Mouse (Mus musculus) thymus, postnatal 4 days (tissue): ENCODE data around the gene Rims3.

ENCODE experiments used
- DNase-seq: peaks from one replicate; pipeline ENCODE4 v3.0.0; 2021

Gene Rims3

DNA sequence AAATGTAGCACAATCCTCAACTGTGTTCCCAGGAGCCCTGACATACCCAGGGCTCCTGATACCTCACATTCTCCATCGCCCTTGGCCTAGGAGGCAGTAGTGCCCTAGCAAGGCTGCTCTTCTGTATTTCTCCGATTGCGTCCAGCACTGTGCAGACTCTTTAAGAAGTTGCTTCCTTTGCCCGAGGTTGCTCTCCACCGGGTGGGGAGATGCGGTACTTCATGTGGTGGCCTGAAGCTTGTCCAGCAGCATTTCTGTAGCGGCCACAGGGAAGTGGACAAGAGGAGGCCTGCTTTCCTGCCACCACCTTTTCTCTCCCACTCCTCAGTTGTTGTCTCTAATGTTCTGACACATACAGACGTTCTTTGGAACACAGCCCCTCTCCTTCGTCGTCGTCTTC lies 40.0 kb downstream of the Rims3 start:
- DNase-seq = no peak

DNA sequence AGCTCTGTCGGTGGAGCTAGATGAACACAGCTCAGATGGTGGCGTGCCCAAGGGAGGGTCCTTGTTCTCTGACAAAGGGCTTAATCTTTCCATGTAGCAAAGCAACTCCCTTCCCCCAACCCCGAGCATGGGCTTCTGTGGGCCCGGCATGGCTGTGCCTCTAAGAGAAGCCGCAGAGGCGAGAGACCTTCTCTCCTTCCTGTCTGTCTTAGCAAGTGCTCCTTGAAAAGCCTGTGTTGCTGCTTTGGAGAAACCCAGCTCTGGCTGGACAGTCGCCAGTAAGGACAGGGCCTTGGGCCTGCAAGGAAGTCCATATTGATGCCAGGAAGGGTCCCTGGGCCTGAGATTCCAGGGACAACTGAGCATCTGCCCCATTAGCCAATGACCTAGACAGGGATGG lies 40.6 kb downstream of the Rims3 start:
- no peak for DNase-seq

DNA sequence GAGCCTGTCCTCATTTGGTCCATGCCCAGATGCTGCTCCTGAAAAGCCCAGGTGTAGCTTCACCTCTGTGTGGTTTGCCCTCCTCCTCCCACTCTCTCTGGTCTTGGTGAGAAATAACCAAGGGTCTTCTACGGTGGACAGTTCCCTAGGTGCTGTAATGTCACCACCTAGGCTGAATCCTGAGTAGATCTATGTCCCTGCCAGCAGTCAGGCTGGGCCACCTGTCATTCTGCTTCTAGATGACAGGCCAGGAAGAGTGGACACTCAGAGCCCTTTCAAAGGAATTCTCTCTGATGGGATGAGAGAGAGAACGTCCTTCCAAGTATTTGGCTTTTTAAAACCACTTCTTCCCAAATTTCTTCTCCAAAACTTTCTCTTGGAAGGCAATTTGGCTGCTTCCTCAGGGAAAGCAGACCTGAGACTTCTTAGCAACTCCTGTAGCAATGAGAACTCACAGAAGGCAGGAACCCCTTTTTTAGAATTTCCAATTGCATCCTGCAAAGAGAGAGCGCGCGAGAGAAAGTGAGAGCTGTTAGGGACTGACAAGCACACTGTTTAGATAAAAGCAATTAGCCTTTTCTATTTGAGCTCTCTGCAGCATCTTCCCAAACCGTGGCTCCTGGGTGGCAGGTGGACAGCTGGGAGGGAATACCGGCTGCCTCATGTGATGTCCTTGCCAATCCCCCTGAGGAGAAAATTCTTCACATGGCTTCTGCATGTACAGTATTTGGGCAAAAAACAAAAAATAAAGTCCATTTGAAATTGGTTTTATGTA lies 41.4 kb downstream of the Rims3 start:
- no peak for DNase-seq

DNA sequence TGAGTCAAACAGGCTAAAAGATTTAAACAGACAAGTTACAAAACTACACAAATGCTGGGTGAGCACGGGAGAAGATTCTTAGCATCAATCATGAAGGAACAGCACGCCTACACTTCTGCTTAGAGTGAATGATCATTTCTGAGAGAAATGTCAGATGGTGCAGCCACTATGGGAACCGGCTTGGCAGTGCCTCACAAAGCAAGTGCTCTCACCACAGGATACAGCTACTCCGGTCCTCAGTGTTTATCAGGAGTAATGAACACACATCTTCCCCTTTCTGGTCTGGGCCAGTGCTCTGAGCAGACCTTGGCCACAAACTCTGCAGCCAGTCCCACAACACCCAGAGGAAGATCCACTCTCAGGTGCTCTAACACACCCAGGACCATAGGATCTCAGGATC lies 49.9 kb downstream of the Rims3 start:
- no peak for DNase-seq

DNA sequence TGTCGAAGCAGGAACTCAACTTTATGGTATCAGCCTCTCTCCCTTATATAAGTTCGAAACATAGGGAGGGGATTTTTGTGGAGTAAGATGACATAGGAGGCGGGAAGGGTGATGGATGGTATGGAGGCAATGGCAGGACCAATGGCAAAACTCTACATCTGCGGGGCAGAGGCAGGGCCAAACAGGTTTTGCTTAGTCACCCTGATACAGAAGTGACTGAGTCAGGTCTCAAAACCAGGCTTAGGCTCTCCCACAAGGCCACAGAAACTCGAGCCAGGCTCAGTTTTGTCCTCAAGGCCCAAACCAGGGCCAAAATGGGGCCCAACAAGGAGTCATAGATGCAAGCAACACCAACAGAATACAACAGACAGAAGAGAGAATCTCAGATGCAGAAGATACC lies 51.0 kb downstream of the Rims3 start:
- DNase-seq = no peak

DNA sequence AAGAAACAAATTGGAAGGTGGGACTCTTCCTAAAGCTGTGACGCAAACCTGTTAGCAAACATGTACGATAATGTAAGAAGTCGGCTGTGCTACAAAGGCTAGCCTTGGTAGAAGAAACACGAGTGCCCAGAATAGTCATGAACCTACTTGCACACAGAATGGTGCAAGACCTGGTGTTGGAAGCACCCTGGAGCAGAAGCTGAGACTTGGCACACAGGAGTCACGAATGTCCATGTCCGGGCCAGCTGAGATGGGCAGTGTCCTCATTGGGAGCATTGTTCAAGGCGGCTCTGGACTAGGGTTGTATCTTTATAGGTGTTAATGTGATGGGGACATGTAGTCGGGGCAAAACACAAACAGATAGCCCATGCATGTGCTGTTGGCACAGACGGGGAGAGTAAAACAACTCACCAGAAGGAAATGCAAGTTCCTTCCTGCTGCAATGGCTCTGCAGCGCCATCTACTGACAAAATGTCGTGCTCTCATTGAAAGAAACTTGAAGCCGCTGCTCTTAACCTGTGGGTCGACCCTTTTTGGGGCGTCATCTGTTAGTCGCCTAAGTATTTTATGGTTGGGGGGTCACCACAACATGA lies 55.0 kb downstream of the Rims3 start:
- peak; percentile 83 for DNase-seq

DNA sequence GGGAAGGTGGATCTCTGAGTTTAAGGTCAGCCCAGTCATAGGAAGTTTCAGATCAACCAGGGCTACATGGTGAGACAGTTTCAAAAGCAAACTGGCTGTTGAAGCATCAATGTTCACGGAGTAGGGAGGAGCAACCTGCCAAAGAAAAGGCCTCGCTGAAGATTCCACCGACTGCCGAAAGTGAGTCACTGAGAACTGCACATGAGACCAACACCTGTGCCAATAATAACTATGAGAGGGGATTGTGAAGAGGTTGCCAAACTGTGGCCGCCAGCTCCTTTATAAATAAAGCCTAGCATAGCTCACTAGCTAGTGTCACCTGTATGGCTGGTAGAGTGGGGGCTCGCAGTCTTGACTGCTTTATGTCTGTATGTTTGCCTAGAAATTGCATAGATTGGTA lies 56.5 kb downstream of the Rims3 start:
- no peak for DNase-seq

DNA sequence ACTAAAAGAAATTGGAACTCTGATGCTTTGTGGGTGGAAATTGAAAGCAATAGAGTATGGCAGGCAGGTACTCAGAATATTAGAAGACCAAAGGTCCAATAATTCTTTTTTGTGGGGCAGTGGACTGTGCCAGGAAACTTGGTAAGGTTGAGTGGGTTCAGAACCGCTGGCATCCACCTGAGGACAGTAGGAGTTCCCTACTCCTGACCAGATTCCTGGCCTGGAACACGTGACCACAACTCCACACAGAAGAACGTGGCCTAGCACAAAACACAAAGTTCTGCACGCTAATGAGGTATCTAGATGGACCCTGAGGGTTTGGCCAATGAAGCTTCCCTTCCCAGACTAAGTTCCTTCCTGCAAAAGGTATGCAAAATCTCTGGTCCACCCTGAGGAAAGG lies 58.2 kb downstream of the Rims3 start:
- no peak for DNase-seq

DNA sequence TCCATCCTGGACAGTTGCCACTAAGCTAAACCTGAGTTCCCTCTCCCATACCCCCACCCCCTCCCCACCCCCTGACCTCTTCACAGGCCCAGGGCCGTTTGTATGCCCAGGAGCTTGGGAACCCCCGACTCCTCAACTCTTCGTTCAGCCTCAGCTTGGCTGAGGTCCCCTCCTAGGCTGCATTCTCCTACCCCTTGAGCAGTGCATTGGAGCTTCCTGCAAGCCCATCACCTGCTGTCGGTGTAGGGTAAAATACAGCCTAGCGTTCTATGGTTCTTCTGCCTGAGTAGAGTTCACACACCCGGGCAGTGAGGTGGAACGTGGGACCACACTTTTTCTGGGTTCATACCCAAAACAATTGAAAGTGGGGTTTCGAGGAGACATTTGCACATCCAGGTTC lies 58.8 kb downstream of the Rims3 start:
- DNase-seq = no peak

DNA sequence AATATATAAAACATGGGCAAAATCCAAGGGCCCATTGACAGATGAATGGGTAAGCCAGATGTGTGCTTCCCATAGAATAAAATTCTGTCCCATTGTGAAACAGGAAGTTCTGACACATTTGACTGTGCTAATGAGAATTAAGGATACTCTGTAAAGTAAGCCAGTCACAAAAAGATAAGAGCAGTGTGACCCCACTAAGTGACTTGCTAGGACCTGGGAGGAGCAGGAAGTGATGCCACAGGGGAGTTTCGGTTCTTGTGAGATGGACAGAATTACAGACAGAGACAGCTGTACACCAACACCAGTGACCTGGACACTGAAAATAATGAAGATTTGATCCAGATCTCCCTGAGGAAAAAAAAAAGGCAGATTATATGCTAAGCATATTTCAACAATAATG lies 59.2 kb downstream of the Rims3 start:
- no peak for DNase-seq

DNA sequence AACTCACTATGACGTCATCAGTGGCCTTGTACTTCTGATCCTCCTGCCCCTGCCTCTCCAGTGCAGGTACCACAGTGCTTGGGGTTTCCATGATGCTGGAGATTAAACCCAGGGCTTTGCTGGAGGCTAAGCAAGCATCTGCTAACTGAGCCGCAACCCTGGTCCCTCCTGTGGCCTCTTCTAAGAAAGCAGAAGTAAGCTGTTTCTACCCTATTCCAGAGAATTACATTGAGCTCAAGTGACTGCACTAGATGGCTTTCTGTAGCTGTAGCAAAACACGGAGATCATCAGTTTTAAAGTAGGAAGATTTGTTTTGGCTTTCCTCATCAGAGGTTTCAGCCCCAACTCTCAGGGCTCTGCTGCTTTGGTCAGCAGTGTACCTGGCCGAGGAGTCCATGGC lies 59.9 kb downstream of the Rims3 start:
- DNase-seq = no peak

DNA sequence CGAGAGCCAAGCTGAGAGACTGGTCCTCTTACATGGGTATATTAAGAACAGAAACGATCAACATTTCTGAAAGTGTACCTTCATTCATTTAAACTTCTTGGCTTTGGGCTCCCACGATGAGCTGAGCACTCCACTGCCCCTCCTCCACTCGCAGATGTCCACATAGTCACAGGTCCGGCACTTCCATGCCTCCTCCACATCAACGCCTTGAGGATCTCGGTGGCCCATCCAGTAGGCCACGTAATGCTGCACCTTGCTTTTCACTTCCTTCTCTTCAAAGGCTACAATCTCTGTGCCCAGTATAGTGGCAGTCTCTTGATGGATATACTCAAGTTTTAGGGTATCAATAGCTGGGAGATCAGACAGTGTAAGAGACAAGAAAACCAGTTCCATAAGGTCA lies 66.8 kb downstream of the Rims3 start:
- no peak for DNase-seq

DNA sequence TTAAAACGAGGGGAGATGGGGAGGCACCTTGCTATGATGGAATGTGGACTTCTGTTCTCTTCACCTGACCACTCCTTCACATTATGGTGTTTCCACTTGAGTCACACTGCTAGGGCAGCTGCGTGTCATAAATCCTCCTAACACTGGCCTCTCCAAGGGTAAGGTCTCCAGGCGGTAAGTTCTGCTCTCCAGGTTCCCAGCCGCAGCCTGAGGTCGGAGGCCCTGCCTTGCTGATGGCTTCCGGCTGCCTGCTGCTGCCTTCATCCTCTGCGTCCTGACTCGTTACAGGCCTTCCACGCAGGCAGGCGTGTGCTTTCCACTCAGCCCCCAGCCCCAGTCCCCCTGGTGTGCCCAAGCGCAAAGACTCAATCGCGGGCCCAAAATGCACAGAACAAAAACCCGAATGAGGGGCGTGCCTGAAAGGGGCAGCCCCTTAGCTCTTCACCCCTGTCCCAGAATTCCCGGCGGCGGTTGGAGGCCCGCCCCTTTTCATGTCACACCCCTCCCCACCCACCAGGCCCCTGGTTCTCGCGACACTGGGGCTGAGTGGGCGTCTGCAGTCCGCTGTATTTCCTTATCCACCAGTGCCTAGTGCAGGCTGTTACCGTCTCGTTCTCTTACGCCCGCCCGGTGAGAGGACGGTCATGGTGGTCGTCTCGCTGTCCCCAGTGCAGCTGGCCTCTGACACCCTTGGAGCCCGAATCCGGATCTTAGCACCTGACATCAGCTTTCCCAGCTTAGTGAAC lies 70.1 kb downstream of the Rims3 start, which contains the start of gene Exo5:
Gene Exo5 (minus strand): TSS at position 464 of the 746 bp plus-strand sequence.
- peak; percentile 95 for DNase-seq

DNA sequence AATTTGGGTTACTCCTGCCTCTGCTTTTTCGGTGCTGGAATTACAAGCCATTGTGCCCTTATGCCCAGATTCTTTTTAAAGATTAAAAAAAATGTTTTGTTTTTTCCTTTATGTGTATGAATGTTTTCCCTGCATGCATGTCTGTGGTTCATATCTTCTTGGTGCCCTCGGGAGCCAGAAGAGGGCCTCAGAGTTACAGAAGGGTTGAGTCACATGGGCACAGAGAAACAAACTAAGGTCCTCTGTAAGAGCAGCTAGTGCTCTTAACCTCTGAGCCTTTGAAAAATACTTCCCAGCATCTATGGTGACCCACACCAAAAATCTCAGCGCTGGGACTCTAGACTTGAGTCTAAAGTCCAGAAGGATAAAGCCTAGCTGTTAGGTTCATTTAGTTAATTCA lies 70.8 kb downstream of the Rims3 start:
- peak; percentile 63 for DNase-seq

DNA sequence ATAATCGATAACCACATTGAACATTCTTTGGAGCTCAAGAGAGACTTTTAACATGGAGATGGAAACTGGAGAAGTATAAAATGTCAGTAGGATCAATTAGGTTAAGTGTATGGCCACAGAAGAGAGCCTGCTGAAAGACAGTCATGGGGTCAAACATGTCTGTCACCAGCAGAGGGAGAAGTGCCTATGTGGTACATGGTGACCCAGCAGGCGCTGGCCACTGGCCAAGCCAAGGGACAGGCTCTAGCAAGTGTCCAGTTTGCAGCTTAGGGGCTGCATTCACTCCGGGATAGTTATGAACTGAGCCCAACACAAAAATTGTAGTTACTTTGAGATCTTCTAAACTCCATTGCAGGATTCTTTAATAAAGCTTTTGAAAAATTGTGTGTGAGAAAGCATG lies 74.1 kb downstream of the Rims3 start:
- no peak for DNase-seq

DNA sequence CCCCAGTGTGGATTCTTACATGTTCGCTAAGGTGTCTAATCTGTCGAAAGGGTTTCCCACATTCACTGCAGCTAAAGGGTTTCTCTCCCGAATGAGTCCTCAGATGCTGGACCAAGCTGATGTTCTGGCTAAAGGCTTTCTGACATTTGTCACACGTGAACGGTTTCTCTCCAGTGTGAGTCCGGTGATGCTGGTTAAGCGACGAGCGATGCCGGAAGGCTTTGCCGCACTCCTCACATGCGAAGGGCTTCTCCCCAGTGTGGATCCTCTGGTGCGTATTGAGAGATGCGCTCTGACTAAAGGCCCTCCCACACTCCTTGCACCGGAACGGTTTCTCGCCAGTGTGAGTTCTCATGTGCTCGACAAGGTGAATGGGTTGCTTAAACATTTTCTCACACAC lies 76.1 kb downstream of the Rims3 start:
- DNase-seq = no peak

DNA sequence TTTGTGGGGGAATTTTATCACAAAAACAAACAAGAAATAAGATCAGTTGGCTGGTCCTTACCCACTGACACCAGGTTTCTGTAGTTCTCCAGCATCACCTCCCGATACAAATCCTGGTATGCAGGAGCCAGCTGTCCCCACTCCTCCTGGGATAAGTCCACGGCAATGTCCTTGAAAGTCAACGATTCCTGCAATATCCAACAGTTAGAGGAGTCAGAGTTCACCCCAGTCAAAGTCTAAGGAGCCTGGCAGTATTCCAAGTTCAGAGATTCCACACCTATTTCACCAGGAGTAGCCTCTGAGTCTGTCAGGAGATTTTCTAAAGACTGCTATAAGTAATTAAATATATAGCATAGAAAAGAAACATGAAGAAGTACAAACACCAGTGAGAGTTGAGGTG lies 80.4 kb downstream of the Rims3 start:
- DNase-seq = no peak
